Mouse (Mus musculus) T-cell, adult 2 months (primary cell): ENCODE results near the gene Crhr1.
"Not testable (repeated sequence)": the region's sequence is repeated elsewhere in the genome, so short reads cannot be mapped to it uniquely, and the experiment has no call there.

ENCODE experiments used
- DNase-seq: peaks from one replicate; pipeline ENCODE4 v3.0.0; 2022; ENCODE audit warnings: low spot score

Gene Crhr1

GRCm38 (mm10) chr11:104197861-104198260, 65.2 kb downstream of the Crhr1 start:
- no peak for DNase-seq

GRCm38 (mm10) chr11:104203271-104203670, 70.6 kb downstream of the Crhr1 start:
- no peak for DNase-seq

- no peak for DNase-seq
These were observed 73.9 kb downstream of the Crhr1 start for GRCm38 (mm10) chr11:104206573-104206972.

- DNase-seq: no peak
These were observed 76.4 kb downstream of the Crhr1 start for GRCm38 (mm10) chr11:104209041-104209440.

GRCm38 (mm10) chr11:104211251-104211650, 78.6 kb downstream of the Crhr1 start:
- no peak for DNase-seq

GRCm38 (mm10) chr11:104214128-104214527, 81.5 kb downstream of the Crhr1 start:
- not testable (repeated sequence) for DNase-seq

- no peak for DNase-seq
These were observed 85.4 kb downstream of the Crhr1 start for GRCm38 (mm10) chr11:104218075-104218474.

GRCm38 (mm10) chr11:104220291-104220690, 87.6 kb downstream of the Crhr1 start:
- DNase-seq: no peak

- no peak for DNase-seq
These were observed 89.1 kb downstream of the Crhr1 start for GRCm38 (mm10) chr11:104221751-104222150.

- DNase-seq: no peak
These were observed 90.6 kb downstream of the Crhr1 start for GRCm38 (mm10) chr11:104223301-104223700.
